Mouse (Mus musculus): ENCODE results near the gene Zfp853.

DNA sequence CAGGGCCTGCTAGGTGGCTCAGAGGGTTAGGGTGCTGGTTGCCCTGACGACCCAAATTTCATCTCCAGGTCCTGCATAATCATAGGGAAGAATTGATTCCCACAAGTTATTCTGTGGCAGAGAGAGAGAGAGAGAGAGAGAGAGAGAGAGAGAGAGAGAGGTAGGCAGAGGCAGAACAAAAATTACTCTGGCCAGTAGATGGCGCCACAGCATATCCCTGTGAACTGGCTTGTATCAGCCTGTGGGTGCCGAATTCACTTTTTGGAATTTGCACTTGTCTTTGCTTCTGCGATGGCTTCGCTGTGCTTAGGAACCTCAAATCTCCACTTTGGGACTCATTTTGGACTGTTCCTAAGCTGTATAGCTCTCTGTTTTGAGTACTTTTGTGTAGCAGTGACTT, 40.4 kb upstream of the Zfp853 start:
- TF ChIP-seq EP300 (IDR thresholded peaks at IDR 0.05; ENCODE audit: low read depth) = no peak
- TF ChIP-seq CTCF (IDR thresholded peaks at IDR 0.05; ENCODE audit: low read depth) = peak; percentile 85
